Mouse (Mus musculus) hindbrain, postnatal 0 days (tissue): ENCODE measurements around the gene Polr3c. TPM values are rescaled to one million over a fixed set of nuclear protein-coding genes. Genes with fewer than 3 reads are reported as not detected.
A peak's percentile ranks its signal among the peaks of the same experiment; 100 is the strongest.
"Not testable (repeated sequence)": the region's sequence is repeated elsewhere in the genome, so short reads cannot be mapped to it uniquely, and the experiment has no call there.

Experiments
- ATAC-seq: fragments of 200-750 bp; cut with Nextera tagmentation; 2 replicates; pipeline ENCODE4 v1.8.0; 2017; ENCODE audit warnings: mild to moderate bottlenecking, moderate TSS enrichment, moderate library complexity
- DNase-seq: peaks from one replicate; pipeline ENCODE4 v3.0.0-alpha.2; 2015; ENCODE audit warnings: low spot score
- H3K27ac ChIP-seq: fragments of 300-500 bp; sonication (generic); 2 replicates; pipeline ENCODE4 v1.5.1; 2014; ENCODE audit warnings: mild to moderate bottlenecking
- H3K27me3 ChIP-seq: fragments of 300-500 bp; sonication (generic); 2 replicates; pipeline ENCODE4 v1.6.1; 2014; ENCODE audit warnings: low read length, mixed read lengths; ENCODE audit not compliant: insufficient read depth
- H3K36me3 ChIP-seq: fragments of 300-500 bp; sonication (generic); 2 replicates; pipeline ENCODE4 v1.6.1; 2014; ENCODE audit warnings: low read length, mixed read lengths; ENCODE audit not compliant: insufficient read depth
- H3K4me1 ChIP-seq: fragments of 300-500 bp; sonication (generic); 2 replicates; pipeline ENCODE4 v1.6.1; 2014; ENCODE audit warnings: antibody characterized with exemption, low read length, mixed read lengths; ENCODE audit not compliant: insufficient read depth
- H3K4me2 ChIP-seq: fragments of 300-500 bp; sonication (generic); 2 replicates; pipeline ENCODE4 v1.6.1; 2014; ENCODE audit warnings: low read depth, mild to moderate bottlenecking, low read length, moderate library complexity, mixed read lengths
- H3K4me3 ChIP-seq: fragments of 300-500 bp; sonication (generic); 2 replicates; pipeline ENCODE4 v1.5.1; 2014; ENCODE audit warnings: low read length
- H3K9ac ChIP-seq: fragments of 300-500 bp; sonication (generic); replicated peaks from 2 replicates; pipeline ENCODE4 v1.6.1; 2014; ENCODE audit warnings: mild to moderate bottlenecking, low read length, moderate library complexity, mixed read lengths
- H3K9me3 ChIP-seq: fragments of 300-500 bp; sonication (generic); 2 replicates; pipeline ENCODE4 v1.6.1; 2016; ENCODE audit warnings: low read length, mixed read lengths
- CTCF ChIP-seq: IDR thresholded peaks from 2 replicates; pipeline ENCODE4 v1.5.1; 2016; ENCODE audit warnings: antibody characterized with exemption, control low read depth, low read depth
- WGBS: fragments of 180-500 bp; shearing (Covaris S2); extraction: QIAGEN DNeasy Blood & Tissue Kit; methylation state at CpG from one replicate; pipeline ENCODE4 v1.1.7; 2014; 5-methylcytosine and 5-hydroxymethylcytosine counted together
- polyA plus RNA-seq: library from polyadenylated mRNA; unstranded; fragments of >200 nt; fragmentation: Nextera tagmentation; extraction: Ambion mirVana; gene quantifications from 2 replicates; pipeline ENCODE4 v1.2.1, GENCODE M21; 2015
- total RNA-seq: library from RNA; depleted of rRNA; stranded (reverse); fragments of >200 nt; gene quantifications from 2 replicates; pipeline ENCODE4 v1.2.3, GENCODE M21; 2014

Polr3c gene
- total and polyA plus RNA-seq, 2 experiments from 2014 or later = 11.7 to 29.1 TPM

GRCm38 (mm10) chr3:96755935-96756334, 28.5 kb upstream of the Polr3c start:
- Histone ChIP-seq H3K4me3 (no peak overlapping the region), H3K27ac (no peak overlapping the region), H3K9me3 (no peaks in the 10 kb centered on the region), H3K9ac (no peak overlapping the region), H3K4me1 (no peaks in the 10 kb centered on the region), H3K27me3 (no peaks in the 10 kb centered on the region), H3K4me2 (no peak overlapping the region), H3K36me3 (no peaks in the 10 kb centered on the region)
- DNase-seq = no peak
- WGBS = 100% methylated on average over 1 of the region's 1 CpGs
- TF ChIP-seq CTCF = no peak
- no peak for ATAC-seq

- 73% methylated on average over 1 of the region's 1 CpGs for WGBS
- no peak for ATAC-seq
- no peak for DNase-seq
These were observed 19.4 kb upstream of the Polr3c start for GRCm38 (mm10) chr3:96746829-96747228.

GRCm38 (mm10) chr3:96744348-96744747, 16.9 kb upstream of the Polr3c start:
- H3K9me3 ChIP-seq = no peaks in the 10 kb centered on the region
- TF ChIP-seq CTCF = no peak
- no peak overlapping the region for H3K9ac ChIP-seq
- no peaks in the 10 kb centered on the region for H3K4me1 ChIP-seq
- no peaks in the 10 kb centered on the region for H3K27me3 ChIP-seq
- WGBS = 97% methylated on average over 3 of the region's 3 CpGs
- H3K4me3 ChIP-seq = no peak overlapping the region
- no peak overlapping the region for H3K4me2 ChIP-seq
- H3K27ac ChIP-seq = no peak overlapping the region
- no peak for DNase-seq
- no peak for ATAC-seq
- no peaks in the 10 kb centered on the region for H3K36me3 ChIP-seq

More at GRCm38 (mm10) chr3:96746829-96747228, 19.4 kb upstream of the Polr3c start:
- H3K27ac ChIP-seq = no peak overlapping the region
- H3K9ac ChIP-seq = no peak overlapping the region
- H3K9me3 ChIP-seq = no peaks in the 10 kb centered on the region
- H3K4me1 ChIP-seq = no peaks in the 10 kb centered on the region
- no peak overlapping the region for H3K4me3 ChIP-seq
- H3K27me3 ChIP-seq = no peaks in the 10 kb centered on the region
- H3K36me3 ChIP-seq = no peaks in the 10 kb centered on the region
- H3K4me2 ChIP-seq = no peak overlapping the region
- TF ChIP-seq CTCF = no peak

GRCm38 (mm10) chr3:96740279-96740678, 12.9 kb upstream of the Polr3c start:
- ATAC-seq, DNase-seq, H3K27me3 ChIP-seq, H3K4me2 ChIP-seq, H3K9me3 ChIP-seq, H3K9ac ChIP-seq, H3K36me3 ChIP-seq, H3K4me1 ChIP-seq, H3K27ac ChIP-seq, H3K4me3 ChIP-seq: not testable (repeated sequence)

- ATAC-seq (no peak), DNase-seq (peak; percentile 59)
- no peak overlapping the region for H3K4me3 ChIP-seq
- no peak overlapping the region for H3K27ac ChIP-seq
- peak; percentile 47 for TF ChIP-seq CTCF
- H3K36me3 ChIP-seq = no peaks in the 10 kb centered on the region
- no peaks in the 10 kb centered on the region for H3K4me1 ChIP-seq
- no peaks in the 10 kb centered on the region for H3K9me3 ChIP-seq
- no peaks in the 10 kb centered on the region for H3K27me3 ChIP-seq
- 77% methylated on average over 1 of the region's 1 CpGs for WGBS
- H3K9ac ChIP-seq = no peak overlapping the region
- no peak overlapping the region for H3K4me2 ChIP-seq
These were observed 10.6 kb upstream of the Polr3c start for GRCm38 (mm10) chr3:96737995-96738394.

GRCm38 (mm10) chr3:96737013-96737740, 9.7 kb upstream of the Polr3c start:
- no peak for DNase-seq
- H3K27ac ChIP-seq = no peak overlapping the region
- no peak for ATAC-seq
- no peaks in the 10 kb centered on the region for H3K36me3 ChIP-seq
- TF ChIP-seq CTCF = no peak
- H3K4me2 ChIP-seq = no peak overlapping the region
- no peaks in the 10 kb centered on the region for H3K4me1 ChIP-seq
- no peak overlapping the region for H3K4me3 ChIP-seq
- H3K27me3 ChIP-seq = no peaks in the 10 kb centered on the region
- H3K9ac ChIP-seq = no peak overlapping the region
- no peaks in the 10 kb centered on the region for H3K9me3 ChIP-seq
- 38% methylated on average over 1 of the region's 1 CpGs for WGBS

GRCm38 (mm10) chr3:96735200-96735599, 7.8 kb upstream of the Polr3c start:
- H3K27me3 ChIP-seq = no peaks in the 10 kb centered on the region
- H3K4me1 ChIP-seq = no peaks in the 10 kb centered on the region; the same call in 1 of the 2 replicates
- ATAC-seq = no peak
- no peak overlapping the region for H3K27ac ChIP-seq
- no peak overlapping the region for H3K4me3 ChIP-seq
- H3K36me3 ChIP-seq = no peaks in the 10 kb centered on the region
- no peak for DNase-seq
- H3K9me3 ChIP-seq = no peaks in the 10 kb centered on the region
- H3K4me2 ChIP-seq = no peak overlapping the region
- 77% methylated on average over 2 of the region's 2 CpGs for WGBS
- TF ChIP-seq CTCF = no peak
- H3K9ac ChIP-seq = no peak overlapping the region
